Mouse (Mus musculus): ENCODE results near the gene Dppa5a. TPM values are rescaled to one million over a fixed set of nuclear protein-coding genes. Genes with fewer than 3 reads are reported as not detected.

Dppa5a gene
- polyA plus RNA-seq (2012; rRNA removed) = not detected in 2 replicates

GRCm38 (mm10) chr9:78367959-78368358 lies at the start of gene Dppa5a:
Gene Dppa5a (minus strand): TSS chr9:78368177.

DNA sequence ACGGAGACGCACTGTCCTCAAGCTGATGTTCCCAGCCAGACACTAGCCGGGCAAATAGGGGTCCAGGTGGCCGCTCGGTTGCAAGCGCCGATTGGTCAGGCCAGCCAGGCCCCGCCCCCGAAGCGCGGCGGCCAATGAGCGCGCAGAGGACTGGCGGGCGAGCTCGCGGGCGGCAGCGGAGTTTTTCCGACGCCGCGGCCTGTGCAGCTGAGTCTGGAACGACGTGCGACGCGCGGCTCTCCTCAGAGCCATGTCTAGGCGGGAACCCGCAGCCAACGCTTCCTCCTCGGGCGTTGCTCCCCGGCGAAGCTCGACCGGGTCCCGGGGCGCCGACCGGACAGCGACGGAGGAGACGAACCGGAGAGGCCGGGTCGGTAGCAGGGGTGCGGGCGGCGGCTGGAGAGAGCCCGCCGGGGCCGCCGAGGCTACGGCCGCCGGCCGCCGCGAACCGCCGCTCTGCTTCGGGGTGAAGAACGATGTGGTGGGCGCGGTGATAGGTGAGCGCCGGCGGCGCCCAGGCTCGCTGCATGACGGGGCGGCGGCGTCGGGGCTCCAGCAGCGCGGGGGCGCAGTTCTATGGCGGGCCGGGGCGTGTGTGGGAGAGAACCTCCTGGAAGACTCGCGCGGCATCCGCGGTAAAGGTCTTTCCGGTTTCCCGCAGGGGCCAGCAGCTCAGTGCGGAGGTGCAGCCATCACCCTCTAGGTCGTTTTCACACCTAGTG lies 27.8 kb upstream of the Dppa5a start, which contains the start of gene Ddx43:
Gene Ddx43 (plus strand): TSS at position 148 of the 722 bp plus-strand sequence.

DNA sequence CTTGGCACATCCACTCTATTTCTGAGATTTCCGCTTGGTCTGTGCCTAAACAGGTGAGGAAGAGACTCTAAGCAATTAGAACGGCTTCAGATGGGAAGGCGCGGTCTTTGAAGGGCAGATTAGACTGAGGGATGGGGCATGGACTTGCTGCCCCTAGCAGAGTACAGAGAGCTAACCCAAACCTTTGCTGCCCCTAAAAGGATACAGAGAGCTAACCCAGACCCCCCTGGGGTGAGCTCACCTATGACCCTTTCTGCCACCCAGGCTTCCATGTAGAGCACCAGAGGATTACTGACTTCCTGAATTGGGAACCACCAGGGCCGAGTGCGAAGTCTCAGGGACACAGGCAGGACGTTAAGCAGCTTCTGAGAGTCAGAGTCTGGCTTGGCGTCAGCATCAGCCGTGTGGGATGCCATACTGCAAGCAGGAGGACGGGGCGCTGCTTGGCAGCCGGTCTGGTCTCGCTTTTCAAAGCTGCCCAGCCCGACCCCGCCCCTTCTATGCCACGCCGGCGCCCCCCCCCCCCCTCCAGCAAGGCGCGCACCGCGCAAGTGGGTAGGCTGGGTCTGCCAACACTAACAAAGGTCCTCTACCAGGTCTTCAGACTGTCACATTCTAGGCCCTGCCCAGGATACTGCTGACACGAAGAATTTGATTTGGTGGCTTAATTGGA lies 10.3 kb upstream of the Dppa5a start, which contains the start of gene Ooep:
Gene Ooep (minus strand): TSS at position 613 of the 673 bp plus-strand sequence.

DNA sequence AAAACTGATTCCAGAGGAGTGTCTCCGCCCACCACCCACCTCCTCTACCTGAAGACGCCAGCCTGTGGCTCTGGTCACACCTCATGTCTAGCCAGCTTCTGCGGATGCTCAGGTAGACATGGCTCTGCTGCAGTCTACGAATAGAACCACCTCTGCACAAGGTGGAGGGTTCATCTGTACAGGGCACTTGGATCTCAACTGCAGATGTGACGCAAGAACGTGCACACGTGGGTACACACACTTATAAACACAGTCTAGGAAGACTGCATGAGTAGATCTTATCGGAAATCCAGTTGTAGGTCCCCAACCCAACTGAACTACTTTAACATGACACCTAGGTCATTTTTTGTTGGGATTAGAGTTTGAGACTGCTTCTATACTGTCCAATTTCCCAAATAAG lies 12.4 kb downstream of the Dppa5a start, which contains the start of gene Gsta2:
Gene Gsta2 (minus strand): TSS at position 178 of the 400 bp plus-strand sequence.

GRCm38 (mm10) chr9:78327289-78327688 lies 40.7 kb downstream of the Dppa5a start, which contains the start of gene Omt2b:
Gene Omt2b (plus strand): TSS chr9:78327589.

Other genes with a start within 250 kb of the Dppa5a start
- gene Gsta4, start 185.4 kb downstream of the Dppa5a start, polyA plus RNA-seq (2012; rRNA removed) = 17.7 and 18.5 TPM in 2 replicates
- gene Gsta1, start 137.5 kb downstream of the Dppa5a start, polyA plus RNA-seq (2012; rRNA removed) = not detected in 2 replicates
- 0.11 TPM in 1 of 2 replicates, not detected in the other for gene Gm3776, start 111.0 kb downstream of the Dppa5a start, polyA plus RNA-seq (2012; rRNA removed)
- 0.06 TPM in 1 of 2 replicates, not detected in the other for gene Gm10639, start 78.3 kb downstream of the Dppa5a start, polyA plus RNA-seq (2012; rRNA removed)
- gene Omt2a, start 53.4 kb downstream of the Dppa5a start, polyA plus RNA-seq (2012; rRNA removed) = not detected in 2 replicates
- not detected in 2 replicates for gene Omt2b, start 40.6 kb downstream of the Dppa5a start, polyA plus RNA-seq (2012; rRNA removed)
- gene Gsta2, start 12.4 kb downstream of the Dppa5a start, polyA plus RNA-seq (2012; rRNA removed) = 0.09 and 0.59 TPM in 2 replicates
- gene Ooep, start 10.5 kb upstream of the Dppa5a start, polyA plus RNA-seq (2012; rRNA removed) = 0.01 TPM in 1 of 2 replicates, not detected in the other
- 0.02 and 0.03 TPM in 2 replicates for gene Ddx43, start 27.6 kb upstream of the Dppa5a start, polyA plus RNA-seq (2012; rRNA removed)
- 1.2 and 1.6 TPM in 2 replicates for gene Cgas, start 75.1 kb upstream of the Dppa5a start, polyA plus RNA-seq (2012; rRNA removed)
- 10.5 and 12.3 TPM in 2 replicates for gene Mto1, start 80.0 kb upstream of the Dppa5a start, polyA plus RNA-seq (2012; rRNA removed)
- 0.13 TPM in 2 replicates for gene Gm17324, start 80.6 kb upstream of the Dppa5a start, polyA plus RNA-seq (2012; rRNA removed)
- 4,026 and 4,162 TPM in 2 replicates for gene Eef1a1, start 121.0 kb upstream of the Dppa5a start, polyA plus RNA-seq (2012; rRNA removed)
- 3.8 and 4.1 TPM in 2 replicates for gene Slc17a5, start 219.9 kb upstream of the Dppa5a start, polyA plus RNA-seq (2012; rRNA removed)
- 0.03 and 0.05 TPM in 2 replicates for gene Cd109, start 247.4 kb upstream of the Dppa5a start, polyA plus RNA-seq (2012; rRNA removed)

Measured in liver, embryonic 18 days (tissue).